Mouse (Mus musculus) lung, postnatal 0 days (tissue): ENCODE data around the gene Gm17677. TPM values are rescaled to one million over a fixed set of nuclear protein-coding genes. Genes with fewer than 3 reads are reported as not detected.

Source experiments
- ATAC-seq: fragments of 200-750 bp; cut with Nextera tagmentation; 2 replicates; pipeline ENCODE4 v1.8.0; 2017; ENCODE audit warnings: moderate library complexity
- DNase-seq: peaks from one replicate; pipeline ENCODE4 v3.0.0-alpha.2; 2016; ENCODE audit warnings: low spot score
- H3K27ac ChIP-seq: fragments of 300-500 bp; sonication (generic); 2 replicates; pipeline ENCODE4 v1.5.1; 2014; ENCODE audit warnings: antibody characterized with exemption, mild to moderate bottlenecking, low read length, mixed read lengths
- H3K27me3 ChIP-seq: fragments of 300-500 bp; sonication (generic); replicated peaks from 2 replicates; pipeline ENCODE4 v1.6.1; 2014; ENCODE audit warnings: low read length, mixed read lengths; ENCODE audit not compliant: insufficient read depth
- H3K36me3 ChIP-seq: fragments of 300-500 bp; sonication (generic); 2 replicates; pipeline ENCODE4 v1.6.1; 2014; ENCODE audit warnings: low read length, mixed read lengths; ENCODE audit not compliant: insufficient read depth
- H3K4me1 ChIP-seq: fragments of 300-500 bp; sonication (generic); 2 replicates; pipeline ENCODE4 v1.6.1; 2014; ENCODE audit warnings: antibody characterized with exemption, low read depth, low read length, mixed read lengths; ENCODE audit not compliant: insufficient read depth
- H3K4me2 ChIP-seq: fragments of 300-500 bp; sonication (generic); replicated peaks from 2 replicates; pipeline ENCODE4 v1.6.1; 2014; ENCODE audit warnings: low read depth, mild to moderate bottlenecking, low read length, moderate library complexity, mixed read lengths
- H3K4me3 ChIP-seq: fragments of 300-500 bp; sonication (generic); 2 replicates; pipeline ENCODE4 v1.5.1; 2014; ENCODE audit warnings: low read depth, low read length
- H3K9ac ChIP-seq: fragments of 300-500 bp; sonication (generic); replicated peaks from 2 replicates; pipeline ENCODE4 v1.6.1; 2014; ENCODE audit warnings: low read depth, mild to moderate bottlenecking
- H3K9me3 ChIP-seq: fragments of 300-500 bp; sonication (generic); 2 replicates; pipeline ENCODE4 v1.6.1; 2016; ENCODE audit warnings: low read length, mixed read lengths
- CTCF ChIP-seq: IDR thresholded peaks from 2 replicates; pipeline ENCODE4 v1.5.1; 2016; ENCODE audit warnings: antibody characterized with exemption, mild to moderate bottlenecking
- EP300 ChIP-seq: IDR thresholded peaks from 2 replicates; pipeline ENCODE4 v1.6.1; 2016; ENCODE audit warnings: antibody characterized with exemption, mild to moderate bottlenecking, control low read depth
- WGBS: fragments of 180-500 bp; shearing (Covaris S2); extraction: QIAGEN DNeasy Blood & Tissue Kit; methylation state at CpG from one replicate; pipeline ENCODE4 v1.1.7; 2014; 5-methylcytosine and 5-hydroxymethylcytosine counted together
- polyA plus RNA-seq: library from polyadenylated mRNA; unstranded; fragments of >200 nt; fragmentation: Nextera tagmentation; extraction: Ambion mirVana; gene quantifications from 2 replicates; pipeline ENCODE4 v1.2.1, GENCODE M21; 2015

Gm17677 gene
- polyA plus RNA-seq = not detected in 2 replicates

DNA sequence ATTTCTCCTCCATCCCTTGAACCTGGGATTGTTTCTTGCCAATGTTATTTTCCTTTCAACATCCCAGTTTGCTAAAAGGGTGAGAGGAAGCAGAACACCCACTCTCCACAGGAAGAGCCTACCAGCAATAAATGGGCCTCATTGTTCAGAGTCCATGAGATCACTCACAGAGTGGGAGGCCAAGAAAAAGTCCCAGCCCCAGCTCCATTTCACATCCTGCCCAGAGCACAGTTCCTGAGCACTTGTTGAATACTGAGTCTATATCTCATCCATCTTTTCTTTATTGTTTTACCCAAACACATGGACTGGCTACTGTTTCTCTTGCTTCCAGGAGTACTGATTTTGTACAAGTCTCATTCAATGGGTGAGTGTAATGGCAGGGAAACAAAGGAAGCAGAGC is at the start of gene Gm17677:
Gm17677 (plus strand) TSS at position 301 of the 400 bp plus-strand sequence.
- no peak for TF ChIP-seq CTCF
- no peak for TF ChIP-seq EP300
- H3K4me3 ChIP-seq = no peak within 1 kb of the TSS
- no peaks in the 10 kb centered on the region for H3K36me3 ChIP-seq
- no peaks in the 10 kb centered on the region for H3K9me3 ChIP-seq
- H3K9ac ChIP-seq = no peak within 1 kb of the TSS
- H3K4me2 ChIP-seq = no peak within 1 kb of the TSS
- no peaks in the 10 kb centered on the region for H3K27me3 ChIP-seq
- H3K4me1 ChIP-seq = no peaks in the 10 kb centered on the region
- ATAC-seq = no peak
- H3K27ac ChIP-seq = no peak within 1 kb of the TSS
- no peak for DNase-seq

DNA sequence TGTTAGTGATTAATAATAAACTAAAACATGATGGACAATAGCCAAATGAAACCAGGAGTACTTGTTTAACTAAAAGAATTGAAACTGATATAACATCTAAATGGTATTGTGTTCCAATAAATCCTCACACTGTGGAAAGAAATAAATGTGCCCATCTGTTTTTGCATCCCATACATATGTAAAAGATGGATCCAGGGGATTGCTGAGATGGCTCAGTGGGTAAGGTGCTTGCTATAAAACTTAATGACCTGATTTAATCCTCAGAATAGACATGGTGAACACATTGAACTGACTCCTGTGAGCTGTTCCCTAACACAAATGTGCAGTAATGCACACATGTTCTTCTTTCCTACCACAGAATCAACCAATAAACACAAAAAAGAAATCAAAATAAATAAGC is 48.9 kb upstream of the Gm17677 start:
- Histone ChIP-seq H3K27me3 (no peaks in the 10 kb centered on the region), H3K27ac (no peak overlapping the region), H3K36me3 (no peaks in the 10 kb centered on the region), H3K4me3 (no peak overlapping the region), H3K4me1 (no peaks in the 10 kb centered on the region), H3K9me3 (no peaks in the 10 kb centered on the region), H3K9ac (no peak overlapping the region), H3K4me2 (no peak overlapping the region)
- no peak for ATAC-seq
- TF ChIP-seq EP300 = no peak
- TF ChIP-seq CTCF = no peak
- DNase-seq = no peak

DNA sequence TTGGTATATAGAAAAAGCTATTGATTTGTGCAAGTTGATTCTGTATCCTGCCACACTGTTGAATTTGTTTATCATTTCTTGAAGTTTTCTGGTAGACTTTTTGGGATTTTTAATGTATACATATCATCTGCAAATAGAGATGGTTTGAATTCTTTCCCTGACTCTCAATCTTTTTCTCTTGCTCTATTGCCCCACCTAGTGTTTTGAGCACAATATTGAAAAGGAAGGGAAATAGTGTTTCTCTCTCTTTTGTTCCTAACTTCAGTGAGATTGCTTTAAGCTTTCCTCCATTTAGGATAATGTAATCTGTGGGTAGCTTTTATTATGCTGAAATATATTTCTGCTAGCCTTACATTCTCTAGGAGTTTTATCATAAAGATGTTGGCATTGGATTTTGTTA is 33.6 kb upstream of the Gm17677 start:
- Histone ChIP-seq H3K4me2 (no peak overlapping the region), H3K27me3 (no peaks in the 10 kb centered on the region), H3K27ac (no peak overlapping the region), H3K9ac (no peak overlapping the region), H3K4me1 (no peaks in the 10 kb centered on the region), H3K4me3 (no peak overlapping the region), H3K9me3 (no peaks in the 10 kb centered on the region), H3K36me3 (no peaks in the 10 kb centered on the region)
- TF ChIP-seq EP300 (no peak), CTCF (0 out of 2 replicates have a peak, but pooled peaks have one; percentile 19)
- no peak for DNase-seq
- no peak for ATAC-seq

DNA sequence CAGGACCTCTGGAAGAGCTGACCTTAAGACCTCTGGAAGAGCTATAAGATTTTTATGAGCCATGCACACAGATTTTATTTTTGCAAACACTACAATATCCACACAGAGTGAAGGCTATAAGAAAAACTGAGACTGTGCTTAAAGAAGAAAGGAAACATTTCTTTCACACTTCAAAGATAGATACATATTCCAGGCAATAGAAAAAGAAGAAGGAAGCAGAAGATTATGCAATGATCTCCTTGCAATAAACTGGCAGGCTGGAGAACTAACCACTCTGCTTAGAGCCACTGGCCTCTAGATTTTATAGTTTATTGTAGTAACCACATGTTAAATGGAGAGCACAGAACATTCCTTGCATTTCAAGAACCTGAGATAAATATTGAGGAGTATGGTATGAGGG is 16.0 kb downstream of the Gm17677 start:
- DNase-seq = no peak
- Histone ChIP-seq H3K36me3 (no peaks in the 10 kb centered on the region), H3K9me3 (no peaks in the 10 kb centered on the region), H3K9ac (no peak overlapping the region), H3K4me2 (no peak overlapping the region), H3K4me1 (no peaks in the 10 kb centered on the region), H3K4me3 (no peak overlapping the region), H3K27ac (no peak overlapping the region), H3K27me3 (no peaks in the 10 kb centered on the region)
- TF ChIP-seq EP300 (no peak), CTCF (no peak)
- ATAC-seq = no peak

DNA sequence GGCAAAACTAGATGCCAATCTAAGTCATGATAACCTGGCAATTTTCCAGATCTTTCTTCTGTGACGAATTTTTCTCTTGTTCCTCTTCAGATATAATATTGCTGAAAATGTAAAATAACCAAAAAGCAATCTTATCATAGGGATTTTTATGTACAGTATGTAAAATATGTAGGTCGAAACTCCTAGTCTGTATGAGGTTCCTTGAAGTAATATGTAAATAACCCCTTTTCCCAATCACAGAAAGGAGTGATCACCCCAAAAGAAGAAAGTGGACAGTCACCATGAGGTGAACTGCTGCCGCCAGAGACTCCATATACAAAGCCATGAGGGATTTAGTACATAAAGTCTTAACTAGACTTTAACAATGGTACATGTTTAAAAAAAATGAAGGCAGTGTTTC is 37.2 kb downstream of the Gm17677 start, which contains the start of gene Gm17727:
Gm17727 (minus strand) TSS at position 101 of the 400 bp plus-strand sequence.
- TF ChIP-seq EP300 = no peak
- no peak for TF ChIP-seq CTCF
- H3K36me3 ChIP-seq = no peaks in the 10 kb centered on the region
- WGBS = 49% methylated on average over 3 of the region's 3 CpGs

DNA sequence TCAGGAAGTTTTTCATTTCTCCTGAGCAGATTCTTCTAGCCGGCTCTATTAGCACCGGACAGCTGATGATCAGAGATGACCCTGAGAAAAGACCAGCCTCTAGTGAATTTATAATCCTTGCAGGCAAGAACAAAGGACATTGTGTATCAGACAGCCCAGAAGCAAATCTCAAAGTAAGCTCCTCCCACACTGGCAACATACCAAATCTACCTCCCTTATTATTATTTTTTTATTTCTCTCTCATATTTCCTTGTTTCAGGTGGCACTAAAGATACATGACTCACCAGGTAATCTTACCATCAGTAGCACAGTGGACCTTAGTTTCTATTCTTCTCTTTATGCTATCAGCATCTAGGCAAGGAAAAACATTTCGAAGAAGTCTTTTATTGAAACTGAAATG is 49.2 kb downstream of the Gm17677 start, which contains the start of the genes Gm27235 and D730048I06Rik:
Gm27235 (minus strand) TSS at position 101 of the 400 bp plus-strand sequence.
D730048I06Rik (minus strand) TSS at position 112 of the 400 bp plus-strand sequence.
- no peak for TF ChIP-seq CTCF
- TF ChIP-seq EP300 = no peak
- no peak within 1 kb of the TSS for H3K4me2 ChIP-seq

More for the DNA sequence above, 37.2 kb downstream of the Gm17677 start, which contains the start of gene Gm17727:
- Histone ChIP-seq H3K27ac (no peak within 1 kb of the TSS), H3K4me1 (no peaks in the 10 kb centered on the region), H3K4me3 (no peak within 1 kb of the TSS), H3K9me3 (no peaks in the 10 kb centered on the region), H3K9ac (no peak within 1 kb of the TSS), H3K27me3 (no peaks in the 10 kb centered on the region), H3K4me2 (no peak within 1 kb of the TSS)
- DNase-seq (no peak), ATAC-seq (no peak)

More for the DNA sequence above, 49.2 kb downstream of the Gm17677 start, which contains the start of the genes Gm27235 and D730048I06Rik:
- Histone ChIP-seq H3K27me3 (no peaks in the 10 kb centered on the region), H3K4me1 (no peaks in the 10 kb centered on the region), H3K9ac (no peak within 1 kb of the TSS), H3K4me3 (no peak within 1 kb of the TSS), H3K36me3 (no peaks in the 10 kb centered on the region), H3K9me3 (no peaks in the 10 kb centered on the region), H3K27ac (no peak within 1 kb of the TSS)
- 88% methylated on average over 3 of the region's 3 CpGs for WGBS
- ATAC-seq = no peak
- no peak for DNase-seq

Other genes starting within 250 kb of the Gm17677 start
- gene Gm1113, start 222.8 kb upstream of the Gm17677 start, polyA plus RNA-seq = not detected in 2 replicates
- 0.07 and 0.10 TPM in 2 replicates for gene Ddx25, start 182.5 kb upstream of the Gm17677 start, polyA plus RNA-seq
- 7.3 and 8.5 TPM in 2 replicates for gene Pus3, start 182.5 kb upstream of the Gm17677 start, polyA plus RNA-seq
- gene Pate2, start 170.8 kb upstream of the Gm17677 start, polyA plus RNA-seq = 0.06 and 0.10 TPM in 2 replicates
- 4.7 and 5.0 TPM in 2 replicates for gene Hyls1, start 170.7 kb upstream of the Gm17677 start, polyA plus RNA-seq
- not detected in 2 replicates for gene Pate4, start 129.1 kb upstream of the Gm17677 start, polyA plus RNA-seq
- not detected in 2 replicates for gene Pate3, start 92.8 kb upstream of the Gm17677 start, polyA plus RNA-seq
- gene Pate1, start 53.7 kb upstream of the Gm17677 start, polyA plus RNA-seq = not detected in 2 replicates
- not detected in 2 replicates for gene Gm17727, start 37.1 kb downstream of the Gm17677 start, polyA plus RNA-seq
- gene Gm27235, start 49.1 kb downstream of the Gm17677 start, polyA plus RNA-seq = not detected in 2 replicates
- gene D730048I06Rik, start 49.1 kb downstream of the Gm17677 start, polyA plus RNA-seq = not detected in 2 replicates
- gene 9230110F15Rik, start 103.1 kb downstream of the Gm17677 start, polyA plus RNA-seq = not detected in 2 replicates
- not detected in 2 replicates for gene 9230113P08Rik, start 167.4 kb downstream of the Gm17677 start, polyA plus RNA-seq